Mouse (Mus musculus) embryo, embryonic 11.5 days (tissue): ENCODE results near the gene Sox30.

ENCODE experiments used
- DNase-seq: peaks from one replicate; pipeline ENCODE4 v3.0.0-alpha.2; 2012; ENCODE audit warnings: low read depth, low spot score

Gene Sox30

DNA sequence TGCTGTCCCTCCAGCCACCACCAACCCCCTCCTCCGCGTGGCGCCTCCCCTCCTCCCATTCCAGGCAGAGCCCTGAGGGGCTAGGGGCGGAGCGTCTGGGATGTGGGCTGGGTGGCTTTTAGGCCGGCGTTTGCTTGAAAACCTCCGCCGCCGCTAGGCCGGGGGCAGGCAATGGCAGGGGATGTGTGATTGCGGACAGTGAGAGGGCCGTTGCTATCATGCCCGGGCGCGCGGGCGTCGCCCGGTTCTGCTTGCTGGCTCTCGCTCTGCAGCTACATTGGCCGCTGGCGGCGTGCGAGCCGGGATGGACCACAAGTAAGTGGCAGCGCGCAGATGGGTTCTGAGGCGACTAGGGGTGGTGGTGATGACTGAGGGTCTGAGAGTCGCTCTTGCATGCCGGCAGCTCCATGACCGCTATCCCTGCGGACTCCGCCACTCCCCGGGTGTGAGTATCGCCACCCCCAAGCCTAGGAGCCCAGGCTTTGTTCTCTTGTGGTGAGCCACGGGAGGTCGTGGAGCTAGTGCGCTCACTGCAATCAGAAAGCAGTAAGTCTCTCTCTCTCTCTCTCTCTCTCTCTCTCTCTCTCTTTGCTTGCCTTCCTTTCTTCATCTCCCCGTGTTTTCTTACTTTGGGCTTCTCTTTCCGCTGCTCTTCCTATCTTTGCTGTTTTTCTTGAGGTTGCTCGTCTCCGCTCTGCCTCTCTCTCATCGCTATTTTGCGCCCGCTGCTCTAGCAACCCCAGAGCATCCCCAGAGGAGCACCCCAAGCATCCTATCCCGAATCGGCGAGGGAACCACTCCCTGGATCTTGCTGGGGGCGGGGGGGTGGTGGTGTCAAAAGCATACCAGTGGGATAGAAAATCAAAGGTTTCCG, 76.0 kb downstream of the Sox30 start, which contains the start of gene Adam19:
TSS of gene Adam19 (plus strand) at position 97 of the 874 bp plus-strand sequence.
- DNase-seq, result peak; percentile 72

DNA sequence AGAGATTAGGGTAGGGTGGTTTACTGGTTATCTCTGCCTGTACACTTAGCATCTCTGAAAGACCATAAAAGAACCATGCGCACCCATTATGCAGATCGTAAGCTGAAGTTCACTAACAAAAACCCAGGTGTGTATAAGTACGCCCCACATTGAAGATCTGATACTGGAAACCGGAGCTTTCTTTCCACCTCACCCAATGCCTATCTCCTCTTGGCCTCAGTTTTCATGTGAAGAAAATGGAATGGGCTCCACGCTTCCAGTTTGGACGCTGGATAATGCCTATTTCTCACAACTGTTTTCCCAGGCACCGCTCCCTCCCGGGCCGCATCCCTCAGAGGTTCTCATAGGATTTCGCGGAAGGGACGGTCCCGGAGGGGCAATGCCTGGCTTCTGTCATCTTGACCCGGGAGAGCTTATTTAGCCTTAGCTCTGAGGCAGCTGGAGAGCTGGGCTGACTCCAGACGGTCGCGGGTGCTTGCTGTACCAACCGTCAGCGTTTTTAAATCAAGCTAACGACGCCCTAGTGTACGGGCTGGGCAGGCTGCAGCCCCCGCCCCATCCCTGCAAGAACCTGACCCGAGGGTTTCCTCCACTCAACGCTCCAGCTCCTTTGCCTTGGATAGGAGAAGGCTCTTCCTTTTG, 76.8 kb downstream of the Sox30 start:
- DNase-seq, result no peak

DNA sequence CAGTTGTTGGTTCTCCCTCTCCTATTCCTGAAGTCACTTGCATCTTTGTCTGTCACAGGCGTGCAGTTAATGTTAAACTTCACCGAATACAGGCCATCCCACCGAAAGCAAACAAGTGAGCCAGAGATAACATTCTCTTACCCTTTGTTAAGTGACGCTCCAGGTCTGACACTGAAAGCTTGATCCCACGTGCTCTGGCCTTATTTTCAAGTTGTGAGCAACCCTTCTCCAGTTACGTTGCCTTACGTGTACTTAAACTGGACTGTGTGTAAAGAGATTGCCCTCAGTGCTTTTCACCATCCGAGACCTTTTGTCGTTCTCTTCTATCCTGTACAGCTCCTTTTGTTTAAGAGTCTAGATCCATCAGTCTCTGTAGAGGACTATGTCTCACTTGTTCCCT, 77.9 kb downstream of the Sox30 start:
- no peak for DNase-seq

DNA sequence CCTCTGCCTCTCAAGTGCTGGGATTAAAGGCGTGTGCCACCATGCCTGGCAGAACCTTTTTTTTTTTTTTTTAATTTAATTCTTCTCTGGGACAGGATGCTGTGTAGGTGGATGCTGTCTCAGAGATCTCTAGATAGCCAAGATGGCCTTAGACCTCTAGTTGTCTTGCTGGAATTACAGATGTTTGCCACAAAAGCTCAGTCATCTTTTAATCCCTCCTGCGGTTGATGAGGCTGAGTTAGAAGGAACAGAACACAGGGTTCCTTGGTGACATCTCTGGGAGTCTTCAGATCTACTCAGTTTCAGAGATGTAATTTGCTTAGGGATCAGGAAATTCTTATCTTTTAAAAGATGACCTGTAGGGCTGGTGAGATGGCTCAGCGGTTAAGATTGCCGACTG, 78.8 kb downstream of the Sox30 start:
- no peak for DNase-seq

DNA sequence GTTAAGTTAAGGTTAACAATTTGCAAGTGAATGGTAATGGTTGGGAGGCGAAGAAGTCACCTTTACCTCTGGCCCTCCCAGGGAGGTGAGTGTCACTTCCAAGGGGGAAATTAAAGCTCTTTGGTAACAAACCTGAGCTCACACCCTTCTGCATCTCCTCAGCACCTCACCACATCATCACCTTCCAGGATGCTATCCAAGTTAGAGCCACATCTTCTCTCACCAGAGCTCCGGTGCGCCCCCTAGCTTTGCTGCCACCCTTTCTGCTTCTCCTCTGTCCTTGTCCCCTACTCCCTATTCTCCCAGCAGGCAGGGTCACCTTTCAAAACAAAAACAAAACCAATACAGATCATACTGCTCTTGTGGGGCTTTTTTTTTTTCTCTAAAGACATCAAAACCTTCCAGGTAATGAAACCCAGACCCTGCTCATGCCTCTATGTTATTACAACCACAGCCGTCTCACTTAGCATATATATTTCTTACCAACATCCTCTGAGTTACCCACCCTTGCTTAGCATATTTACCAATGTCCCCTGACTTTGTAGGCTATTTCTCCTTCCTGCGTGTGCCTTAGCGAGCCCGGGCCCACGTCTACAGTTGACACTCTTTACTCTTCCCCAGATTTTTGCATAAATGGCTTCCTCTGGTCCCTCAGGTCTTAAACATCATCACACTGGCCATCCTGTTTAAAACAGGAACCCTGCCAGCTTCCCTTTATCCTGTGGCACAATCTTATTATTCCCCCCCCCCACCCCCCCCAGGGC, 80.0 kb downstream of the Sox30 start:
- DNase-seq, result no peak

DNA sequence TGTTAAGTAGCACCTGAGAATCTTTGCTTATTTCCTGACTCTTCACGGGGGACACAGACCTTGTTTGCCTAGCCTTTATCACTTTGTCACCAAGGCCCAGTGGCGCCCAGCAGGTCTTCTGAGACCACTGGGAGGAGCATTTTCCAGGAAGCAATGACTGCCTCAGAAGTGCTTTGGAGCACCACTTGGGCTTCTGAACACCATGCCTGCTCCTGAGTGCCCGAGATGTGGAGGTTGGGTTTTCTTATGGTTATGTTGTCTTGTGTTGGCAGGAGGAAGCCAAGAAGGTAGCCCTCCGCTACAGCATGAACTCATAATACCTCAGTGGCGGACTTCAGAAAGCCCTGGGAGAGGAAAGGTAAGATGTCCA, 80.5 kb downstream of the Sox30 start:
- DNase-seq, result no peak

DNA sequence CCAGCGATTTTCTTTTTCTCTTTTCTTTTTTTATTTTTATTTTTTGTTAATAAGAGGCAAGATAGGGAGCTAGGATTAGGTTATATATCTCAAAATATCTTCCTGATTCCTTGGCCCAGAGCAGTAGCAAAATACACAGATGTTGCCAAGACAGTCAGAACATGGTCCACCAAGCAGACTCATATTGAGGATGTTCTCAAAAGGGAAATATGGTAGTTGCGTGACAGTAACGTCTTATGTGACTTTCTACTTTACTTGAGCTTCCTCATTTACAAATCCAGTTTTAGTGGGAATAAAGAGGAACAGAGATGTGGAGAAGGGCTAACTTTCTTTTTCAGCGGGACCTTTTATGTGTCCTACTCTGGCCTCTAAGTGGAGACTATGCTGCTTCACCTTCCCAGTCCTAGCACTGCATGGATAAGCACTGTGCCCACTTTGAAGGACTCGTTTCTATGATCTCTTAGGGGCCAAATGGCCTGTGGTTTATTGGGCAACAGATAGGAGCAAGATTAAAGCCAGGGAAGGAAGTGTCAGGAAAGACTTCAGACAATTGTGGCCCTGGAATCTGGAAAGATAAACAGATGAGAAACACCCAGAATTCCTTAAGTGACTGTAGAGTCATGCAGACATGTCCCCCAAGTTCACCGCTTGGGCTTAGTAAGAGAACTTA, 81.8 kb downstream of the Sox30 start:
- no peak for DNase-seq

DNA sequence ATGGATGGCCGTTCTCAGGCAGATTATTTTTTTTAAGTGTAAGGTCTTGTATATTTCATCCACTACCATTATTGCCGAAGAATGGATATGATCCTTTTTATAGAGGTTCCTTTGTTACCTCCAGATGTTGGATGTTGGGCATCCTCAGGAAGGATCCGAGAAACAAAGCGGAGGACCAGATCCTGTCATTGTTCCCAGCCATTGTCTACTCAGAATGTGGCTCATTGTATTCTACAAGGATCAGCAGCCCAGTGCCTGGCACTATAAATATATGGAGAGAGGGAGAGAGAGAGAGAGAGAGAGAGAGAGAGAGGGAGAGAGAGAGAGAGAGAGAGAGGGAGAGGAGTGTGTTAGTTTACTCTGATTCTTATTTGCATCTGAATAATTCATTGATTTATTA, 82.5 kb downstream of the Sox30 start:
- no peak for DNase-seq

DNA sequence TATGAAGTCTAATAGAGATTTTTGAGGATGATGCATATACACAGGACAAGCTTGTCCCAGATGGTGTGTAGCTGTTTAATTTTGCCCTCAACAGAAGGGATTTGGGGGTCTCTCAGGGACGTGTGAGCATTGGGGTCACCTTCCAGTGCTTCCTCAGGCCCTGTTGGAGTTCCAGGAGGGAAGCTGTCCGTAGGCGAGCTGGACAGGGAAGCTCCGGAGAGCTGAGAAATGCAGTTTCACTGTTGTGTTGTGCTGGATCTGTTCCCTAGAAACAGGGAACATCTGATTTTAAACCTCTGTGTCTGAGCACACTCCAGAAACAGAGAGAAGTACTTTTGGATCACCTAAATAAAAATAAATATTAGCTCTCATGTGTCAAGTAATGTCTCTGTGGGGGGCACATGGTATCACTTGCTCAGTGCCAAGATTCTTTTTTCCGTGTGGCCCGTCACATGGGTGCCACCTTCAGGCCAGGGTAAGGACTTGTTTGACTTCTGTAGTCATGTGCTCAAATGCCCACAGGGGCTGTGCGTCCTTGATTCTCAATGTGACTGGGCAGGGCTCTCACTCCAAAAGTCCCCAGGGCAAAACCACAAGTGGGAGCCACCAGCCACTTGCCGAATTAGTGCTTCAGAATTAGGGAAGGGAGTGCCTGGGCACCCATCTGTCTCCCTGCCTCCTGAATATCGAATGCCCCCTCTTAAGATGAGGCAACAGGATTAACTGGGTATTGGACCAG, 83.1 kb downstream of the Sox30 start:
- DNase-seq, result no peak

DNA sequence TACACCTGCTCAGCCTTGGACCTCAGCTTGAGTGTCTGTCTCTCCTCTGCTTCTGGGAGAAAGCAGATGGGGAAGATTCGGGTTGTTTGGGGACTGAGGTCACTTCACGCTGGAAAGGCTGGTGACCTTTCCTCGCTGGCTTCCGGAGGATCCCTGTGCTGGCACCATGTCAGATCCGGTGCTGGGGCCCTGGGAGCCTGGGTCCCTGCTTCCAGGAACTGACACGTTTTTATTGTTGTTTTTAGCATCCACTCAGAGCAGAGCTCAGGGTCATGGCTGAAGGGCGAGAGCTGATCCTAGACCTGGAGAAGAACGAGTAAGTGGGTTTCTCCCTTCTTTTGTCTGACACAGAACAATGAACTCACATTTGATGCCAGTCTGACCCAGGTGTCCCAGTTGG, 84.7 kb downstream of the Sox30 start:
- no peak for DNase-seq

DNA sequence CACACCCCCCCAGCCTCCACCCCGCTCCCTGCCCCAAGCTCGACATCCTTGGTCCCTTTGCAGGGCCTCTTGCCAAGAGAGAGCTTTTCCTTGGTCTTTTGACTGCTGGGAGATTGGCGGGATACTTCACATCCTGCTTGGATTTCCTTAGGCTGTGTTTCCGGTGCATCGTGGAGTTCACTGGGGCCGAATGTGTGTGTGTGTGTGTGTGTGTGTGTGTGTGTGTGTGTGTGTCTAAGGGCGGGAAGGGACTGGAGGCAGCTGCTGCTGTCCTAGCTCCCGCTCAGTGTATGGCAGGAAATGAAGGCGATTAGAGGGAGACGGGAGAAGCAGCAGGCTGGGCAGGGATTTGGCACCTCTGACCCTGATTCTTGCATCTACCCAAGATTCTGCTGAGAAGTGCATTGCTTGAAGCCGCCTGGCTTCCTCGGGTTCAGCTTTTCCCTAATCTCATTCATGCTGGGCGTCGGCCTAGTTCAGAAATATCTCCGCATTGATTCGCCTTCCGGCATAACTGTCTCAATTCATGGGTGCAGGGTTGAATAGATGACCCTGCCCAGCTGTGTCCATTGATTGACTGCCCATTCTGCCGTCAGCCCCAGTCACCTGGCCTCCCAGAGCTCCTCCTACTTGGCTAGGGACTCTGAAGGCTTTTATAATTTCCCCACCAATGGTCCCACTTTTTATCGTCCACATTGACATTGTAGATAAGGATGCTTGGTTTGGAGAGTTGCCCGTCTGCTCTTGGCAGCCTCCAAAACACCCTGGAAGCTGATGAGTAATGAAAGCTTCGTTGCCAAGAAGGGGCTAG, 85.3 kb downstream of the Sox30 start:
- no peak for DNase-seq
